Mouse (Mus musculus) megakaryocyte, embryonic 14.5 days (primary cell): ENCODE measurements at regions not wholly inside any gene's neighbourhood (a gene's known extent, or its start where the extent isn't known, plus 50 kb on each side); places are given as distances from the start of the nearest gene placed in this dataset.

Experiments used
- FLI1 ChIP-seq: IDR thresholded peaks from 2 replicates; pipeline ENCODE4 v1.6.1; 2012; ENCODE audit warnings: low read length, inconsistent platforms, mixed read lengths
- GATA1 ChIP-seq: IDR thresholded peaks from 3 replicates; pipeline ENCODE4 v1.6.1; 2012; ENCODE audit warnings: mixed read lengths, low read length, inconsistent platforms, borderline replicate concordance

DNA sequence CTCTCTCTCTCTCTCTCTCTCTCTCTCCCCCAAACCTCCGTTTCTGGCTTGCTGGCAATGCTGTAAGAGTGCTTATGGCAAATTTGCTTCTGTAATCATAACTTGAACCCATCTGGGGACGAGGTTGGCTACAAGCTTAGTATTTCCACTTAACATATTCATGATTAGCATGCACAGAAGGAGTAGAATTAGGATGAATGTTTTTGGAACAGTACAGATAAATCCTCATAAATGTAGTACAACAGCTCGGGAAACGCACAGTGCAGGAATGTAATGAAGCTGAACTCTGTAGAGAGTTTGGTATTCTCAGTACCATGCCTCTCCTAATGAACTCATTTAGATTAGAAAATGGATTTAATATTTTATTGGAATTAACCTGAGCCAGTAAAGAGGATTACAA is 555.5 kb downstream of the Gbe1 start:
- no peak for TF ChIP-seq FLI1
- no peak for TF ChIP-seq GATA1
